Comparison of ENCODE assay signal across 12 mouse cellular contexts in the genomic region with DNA sequence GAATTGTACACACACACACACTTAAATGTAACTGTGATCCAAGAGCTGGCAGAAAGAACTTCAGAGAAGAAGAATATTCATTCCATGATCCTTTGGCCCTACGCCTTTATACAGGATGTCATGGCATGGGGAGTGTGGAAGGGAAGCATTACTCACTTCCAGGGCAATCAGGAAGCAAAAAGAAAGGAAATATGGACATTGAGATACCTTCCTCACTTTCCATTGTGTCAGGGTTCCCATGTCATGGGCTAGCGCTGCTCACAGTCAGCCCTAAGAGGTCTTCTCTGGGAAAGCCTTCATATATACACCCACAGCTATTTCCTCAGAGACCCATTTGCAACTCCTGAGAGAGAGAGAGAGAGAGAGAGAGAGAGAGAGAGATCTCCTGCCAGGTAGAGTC. TPM values are rescaled to one million over a fixed set of nuclear protein-coding genes. Genes with fewer than 3 reads are reported as not detected.
DNase-seq lines count a peak whose midpoint lies in the region; ATAC-seq lines count a peak whose summit lies in the region.
"Had no signal": no experiment of that assay in that cellular context is flagged by ENCODE, and none has a peak within 500 bp of the region (broad histone marks: within the 10 kb centered on the region; RNA-seq: fewer than 3 reads in every experiment).

No protein-coding gene starts in this region.

- peak overlapping the region; percentile 89; the same call in 1 of the 2 replicates for H3K4me3 ChIP-seq in heart, embryonic 12.5 days
- peak overlapping the region; percentile 69 for H3K4me3 ChIP-seq in lung, embryonic 16.5 days (ENCODE audit: low read length)
- H3K4me3 ChIP-seq in intestine, embryonic 15.5 days (replicated peaks): 0 out of 2 replicates have a peak overlapping the region, but pooled peaks have one; percentile 71
- no peak overlapping the region; the same call in 1 of the 2 replicates for H3K4me3 ChIP-seq in stomach, embryonic 15.5 days (replicated peaks)
- H3K4me3 ChIP-seq in hindbrain, embryonic 16.5 days (ENCODE audit: low read length): no peak overlapping the region
- H3K4me3 ChIP-seq: midbrain, embryonic 12.5 days had no signal

- WGBS in heart, embryonic 12.5 days: 79% methylated on average over 2 of the region's 2 CpGs
- WGBS in lung, embryonic 16.5 days: 77% methylated on average over 2 of the region's 2 CpGs
- 89% methylated on average over 2 of the region's 2 CpGs for WGBS in intestine, embryonic 15.5 days
- 91% methylated on average over 2 of the region's 2 CpGs for WGBS in stomach, embryonic 15.5 days
- WGBS in hindbrain, embryonic 16.5 days: 84% methylated on average over 2 of the region's 2 CpGs

- no peaks in the 10 kb centered on the region for H3K9me3 ChIP-seq in heart, embryonic 12.5 days (replicated peaks)
- no peaks in the 10 kb centered on the region for H3K9me3 ChIP-seq in lung, embryonic 16.5 days (ENCODE audit: control insufficient read depth, low read length)
- no peaks in the 10 kb centered on the region for H3K9me3 ChIP-seq in intestine, embryonic 15.5 days
- H3K9me3 ChIP-seq in stomach, embryonic 15.5 days: no peaks in the 10 kb centered on the region
- H3K9me3 ChIP-seq in hindbrain, embryonic 16.5 days (ENCODE audit: control insufficient read depth, low read length): no peaks in the 10 kb centered on the region
- H3K9me3 ChIP-seq: forebrain, embryonic 13.5 days; midbrain, embryonic 12.5 days; neural tube, embryonic 13.5 days had no signal

- H3K4me2 ChIP-seq in heart, embryonic 12.5 days: peak overlapping the region; percentile 70
- peak overlapping the region; percentile 66 for H3K4me2 ChIP-seq in lung, embryonic 16.5 days (ENCODE audit: low read depth, low read length)
- H3K4me2 ChIP-seq in intestine, embryonic 15.5 days (replicated peaks): peak overlapping the region; percentile 63
- H3K4me2 ChIP-seq in stomach, embryonic 15.5 days: peak overlapping the region; percentile 61
- no peak overlapping the region for H3K4me2 ChIP-seq in hindbrain, embryonic 16.5 days (ENCODE audit: low read length)

- intact Hi-C loops in heart, postnatal 10 days (cut with DNase I): loop anchor here (5.0 kb wide), 2 partner anchors 216 to 281 kb away; a partner anchor contains a TSS

- DNase-seq in heart, postnatal 10 days: no peak
- no peak for DNase-seq in lung, postnatal 36 days
- DNase-seq in spleen, postnatal 36 days (ENCODE audit: low spot score in 2 of 2): no peak
- DNase-seq: kidney, postnatal 14 days had no signal

- H3K4me1 ChIP-seq in heart, embryonic 12.5 days (replicated peaks): peaks cover 37% of the 10 kb centered on the region
- peaks cover 8% of the 10 kb centered on the region for H3K4me1 ChIP-seq in lung, embryonic 16.5 days (replicated peaks; ENCODE audit: control insufficient read depth, insufficient read depth, low read length)
- H3K4me1 ChIP-seq in intestine, embryonic 15.5 days (replicated peaks): peaks cover 4% of the 10 kb centered on the region; the same call in 1 of the 2 replicates
- H3K4me1 ChIP-seq in stomach, embryonic 15.5 days: 0 out of 2 replicates have a peak, but pooled peaks cover 3% of the 10 kb centered on the region
- H3K4me1 ChIP-seq in hindbrain, embryonic 16.5 days (ENCODE audit: control insufficient read depth, insufficient read depth, low read depth, low read length): no peaks in the 10 kb centered on the region; the same call in 1 of the 2 replicates

- H3K9ac ChIP-seq in heart, embryonic 12.5 days: no peak overlapping the region
- peak overlapping the region; percentile 91 for H3K9ac ChIP-seq in lung, embryonic 16.5 days (ENCODE audit: low read length)
- no peak overlapping the region for H3K9ac ChIP-seq in intestine, embryonic 15.5 days
- H3K9ac ChIP-seq in stomach, embryonic 15.5 days: no peak overlapping the region
- H3K9ac ChIP-seq in hindbrain, embryonic 16.5 days (ENCODE audit: low read depth, low read length): no peak overlapping the region
- H3K9ac ChIP-seq: forebrain, embryonic 13.5 days; midbrain, embryonic 12.5 days; neural tube, embryonic 13.5 days had no signal

- no peak for ATAC-seq in heart, embryonic 12.5 days (ENCODE audit: insufficient number of reproducible peaks, low FRiP score)
- 0 out of 2 replicates have a peak, but pooled peaks have one; percentile 39 for ATAC-seq in lung, embryonic 16.5 days (ENCODE audit: low read depth)
- ATAC-seq in intestine, embryonic 15.5 days: no peak
- no peak for ATAC-seq in stomach, embryonic 15.5 days (ENCODE audit: insufficient read depth, low FRiP score, low read depth)
- ATAC-seq in hindbrain, embryonic 16.5 days: no peak

- no peaks in the 10 kb centered on the region for H3K27me3 ChIP-seq in heart, embryonic 12.5 days (replicated peaks)
- no peaks in the 10 kb centered on the region for H3K27me3 ChIP-seq in lung, embryonic 16.5 days (ENCODE audit: control insufficient read depth, insufficient read depth, low read depth, low read length)
- H3K27me3 ChIP-seq in intestine, embryonic 15.5 days (replicated peaks): no peaks in the 10 kb centered on the region
- H3K27me3 ChIP-seq in stomach, embryonic 15.5 days (replicated peaks): no peaks in the 10 kb centered on the region
- H3K27me3 ChIP-seq in hindbrain, embryonic 16.5 days (replicated peaks; ENCODE audit: control insufficient read depth, insufficient read depth, low read length): no peaks in the 10 kb centered on the region
- H3K27me3 ChIP-seq: forebrain, embryonic 13.5 days; neural tube, embryonic 13.5 days had no signal

- H3K36me3 ChIP-seq in heart, embryonic 12.5 days: no peaks in the 10 kb centered on the region
- no peaks in the 10 kb centered on the region for H3K36me3 ChIP-seq in lung, embryonic 16.5 days (ENCODE audit: control insufficient read depth, insufficient read depth, low read length)
- H3K36me3 ChIP-seq in intestine, embryonic 15.5 days: no peaks in the 10 kb centered on the region
- no peaks in the 10 kb centered on the region for H3K36me3 ChIP-seq in stomach, embryonic 15.5 days
- H3K36me3 ChIP-seq in hindbrain, embryonic 16.5 days (ENCODE audit: control insufficient read depth, insufficient read depth, low read length): no peaks in the 10 kb centered on the region
- H3K36me3 ChIP-seq: midbrain, embryonic 12.5 days; neural tube, embryonic 13.5 days had no signal

- H3K27ac ChIP-seq in heart, embryonic 12.5 days (ENCODE audit: poor library complexity, severe bottlenecking): peak overlapping the region; percentile 99
- H3K27ac ChIP-seq in lung, embryonic 16.5 days (ENCODE audit: low read length): peak overlapping the region; percentile 98
- H3K27ac ChIP-seq in intestine, embryonic 15.5 days: no peak overlapping the region
- H3K27ac ChIP-seq in stomach, embryonic 15.5 days: peak overlapping the region; percentile 35; the same call in 1 of the 2 replicates
- H3K27ac ChIP-seq in hindbrain, embryonic 16.5 days (ENCODE audit: low read depth, low read length): no peak overlapping the region
- H3K27ac ChIP-seq: forebrain, embryonic 13.5 days; midbrain, embryonic 12.5 days; neural tube, embryonic 13.5 days had no signal

RNA-seq across cellular contexts. Expression of a gene that starts 1.3 kb away (rescaled TPM):
- 2.6 and 3.1 TPM in 2 replicates for polyA plus RNA-seq in heart, embryonic 12.5 days (2016; fragmentation: Nextera tagmentation; extraction: Ambion mirVana)
- total RNA-seq in heart, postnatal 10 days (2021): 10 to 100 TPM; 16.7 to 19.2 TPM
- polyA plus RNA-seq in lung, embryonic 16.5 days (2015; fragmentation: Nextera tagmentation; extraction: Ambion mirVana): 2.2 and 2.6 TPM in 2 replicates
- polyA plus RNA-seq in intestine, embryonic 15.5 days (2015; fragmentation: Nextera tagmentation; extraction: Ambion mirVana): 2.8 and 3.4 TPM in 2 replicates
- polyA plus RNA-seq in stomach, embryonic 15.5 days (2015; fragmentation: Nextera tagmentation; extraction: Ambion mirVana): 2.2 and 2.4 TPM in 2 replicates
- 0.99 and 1.1 TPM in 2 replicates for polyA plus RNA-seq in hindbrain, embryonic 16.5 days (2015; fragmentation: Nextera tagmentation; extraction: Ambion mirVana)

Comparison
In these comparisons a context has a peak if more than half of its experiments do, and no peak if none do; other contexts are left out.
1. H3K27ac ChIP-seq: peak in heart, embryonic 12.5 days (single experiment), lung, embryonic 16.5 days (single experiment) and stomach, embryonic 15.5 days (single experiment); none in intestine, embryonic 15.5 days (single experiment) and hindbrain, embryonic 16.5 days (single experiment).
2. H3K4me3 ChIP-seq: peak in heart, embryonic 12.5 days (single experiment), lung, embryonic 16.5 days (single experiment) and intestine, embryonic 15.5 days (single experiment); none in stomach, embryonic 15.5 days (single experiment) and hindbrain, embryonic 16.5 days (single experiment).